Mouse (Mus musculus) midbrain, embryonic 11.5 days (tissue): ENCODE results near the gene Saxo1. TPM values are rescaled to one million over a fixed set of nuclear protein-coding genes. Genes with fewer than 3 reads are reported as not detected.

Source experiments
- ATAC-seq: fragments of 200-750 bp; cut with Nextera tagmentation; 2 replicates; pipeline ENCODE4 v1.8.0; 2017; ENCODE audit warnings: moderate TSS enrichment, moderate library complexity; ENCODE audit not compliant: low FRiP score
- DNase-seq: peaks from one replicate; pipeline ENCODE4 v3.0.0; 2015; ENCODE audit warnings: low spot score; ENCODE audit errors: missing footprints
- H3K27ac ChIP-seq: fragments of 300-500 bp; sonication (generic); 2 replicates; pipeline ENCODE4 v1.5.1; 2014; ENCODE audit warnings: low read depth, low read length
- H3K27me3 ChIP-seq: fragments of 300-500 bp; sonication (generic); 2 replicates; pipeline ENCODE4 v1.6.1; 2014; ENCODE audit warnings: mild to moderate bottlenecking, low read length, moderate library complexity, mixed read lengths; ENCODE audit not compliant: control insufficient read depth, insufficient read depth
- H3K36me3 ChIP-seq: fragments of 300-500 bp; sonication (generic); 2 replicates; pipeline ENCODE4 v1.6.1; 2014; ENCODE audit warnings: mild to moderate bottlenecking, low read length, moderate library complexity, mixed read lengths; ENCODE audit not compliant: control insufficient read depth, insufficient read depth
- H3K4me1 ChIP-seq: fragments of 300-500 bp; sonication (generic); 2 replicates; pipeline ENCODE4 v1.6.1; 2014; ENCODE audit warnings: low read length; ENCODE audit not compliant: control insufficient read depth, insufficient read depth
- H3K4me2 ChIP-seq: fragments of 300-500 bp; sonication (generic); 2 replicates; pipeline ENCODE4 v1.6.1; 2014; ENCODE audit warnings: mild to moderate bottlenecking, moderate library complexity
- H3K4me3 ChIP-seq: fragments of 300-500 bp; sonication (generic); 2 replicates; pipeline ENCODE4 v1.5.1; 2014; ENCODE audit warnings: low read depth, low read length
- H3K9ac ChIP-seq: fragments of 300-500 bp; sonication (generic); 2 replicates; pipeline ENCODE4 v1.6.1; 2014; ENCODE audit warnings: low read length
- H3K9me3 ChIP-seq: fragments of 300-500 bp; sonication (generic); 2 replicates; pipeline ENCODE4 v1.6.1; 2016; ENCODE audit warnings: low read length; ENCODE audit not compliant: control insufficient read depth
- WGBS: fragments of 180-500 bp; shearing (Covaris S2); extraction: QIAGEN DNeasy Blood & Tissue Kit; methylation state at CpG from one replicate; pipeline ENCODE4 v1.1.7; 2014; 5-methylcytosine and 5-hydroxymethylcytosine counted together
- polyA plus RNA-seq: library from polyadenylated mRNA; unstranded; fragments of >200 nt; fragmentation: Nextera tagmentation; extraction: Ambion mirVana; gene quantifications from 2 replicates; pipeline ENCODE4 v1.2.1, GENCODE M21; 2014

The Saxo1 gene
- polyA plus RNA-seq, 1 experiment from 2014 or later: not detected

- H3K4me3 ChIP-seq: no peak overlapping the region
- 94% methylated on average over 6 of the region's 6 CpGs for WGBS
- H3K4me1 ChIP-seq: no peaks in the 10 kb centered on the region
- H3K4me2 ChIP-seq: no peak overlapping the region
- H3K27ac ChIP-seq: no peak overlapping the region
- H3K27me3 ChIP-seq: no peaks in the 10 kb centered on the region
- H3K9me3 ChIP-seq: no peaks in the 10 kb centered on the region
- H3K36me3 ChIP-seq: no peaks in the 10 kb centered on the region
- no peak overlapping the region for H3K9ac ChIP-seq
- DNase-seq: no peak
- no peak for ATAC-seq
Measured at GRCm38 (mm10) chr4:86395636-86396035, 162.5 kb downstream of the Saxo1 start.

Other genes with a start within 250 kb of the Saxo1 start
- gene Rraga, start 17.3 kb upstream of the Saxo1 start, polyA plus RNA-seq: 129 and 136 TPM in 2 replicates
- 28.8 and 29.7 TPM in 2 replicates for gene Haus6, start 53.7 kb upstream of the Saxo1 start, polyA plus RNA-seq
- gene Plin2, start 111.7 kb upstream of the Saxo1 start, polyA plus RNA-seq: 72.3 and 79.7 TPM in 2 replicates
- 4.9 and 5.0 TPM in 2 replicates for gene Dennd4c, start 190.2 kb upstream of the Saxo1 start, polyA plus RNA-seq